28 mouse cellular contexts compared by ENCODE assay signal in the genomic region with DNA sequence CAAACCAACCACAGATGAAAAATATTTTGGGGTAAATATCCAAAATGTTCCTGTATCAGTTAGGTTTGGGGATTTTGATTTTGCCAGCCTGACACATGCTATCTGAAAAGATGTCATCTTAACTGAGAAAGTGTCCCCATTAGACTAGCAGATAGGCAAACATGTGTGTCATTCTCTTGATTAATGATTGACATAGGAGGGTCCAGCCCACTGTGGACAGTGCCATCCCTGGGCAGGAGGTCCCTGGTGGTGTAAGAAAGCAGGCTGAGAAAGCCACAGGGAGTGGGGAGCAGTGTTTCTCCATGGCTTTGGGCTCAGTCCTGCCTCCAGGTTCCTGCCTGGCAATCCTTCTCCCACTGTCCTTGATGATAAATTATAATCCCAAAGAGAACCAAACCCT.
"Had no signal": no experiment of that assay in that cellular context is flagged by ENCODE, and none has a peak within 500 bp of the region (broad histone marks: within the 10 kb centered on the region; RNA-seq: fewer than 3 reads in every experiment).

No protein-coding gene starts in this region.

- H3K27ac ChIP-seq: embryonic facial prominence, embryonic 10.5 days; embryonic facial prominence, embryonic 12.5 days; embryonic facial prominence, embryonic 13.5 days; embryonic facial prominence, embryonic 15.5 days; forebrain, embryonic 10.5 days; forebrain, embryonic 12.5 days; forebrain, embryonic 13.5 days; forebrain, embryonic 15.5 days; gastrocnemius, adult 2 months; heart, adult 2 months had no signal

- H3K9me3 ChIP-seq: embryonic facial prominence, embryonic 10.5 days; embryonic facial prominence, embryonic 12.5 days; embryonic facial prominence, embryonic 13.5 days; embryonic facial prominence, embryonic 15.5 days; forebrain, embryonic 10.5 days; forebrain, embryonic 12.5 days; forebrain, embryonic 13.5 days; forebrain, embryonic 15.5 days had no signal

- DNase-seq: cerebellum, adult 2 months; cerebellum, adult 8-10 months; cerebellum, adult 9-10 months; cerebellum, adult 9-11 months; cerebellum, postnatal 10 days; cerebellum, postnatal 14 days; cerebellum, postnatal 25 days; cerebellum, postnatal 36 days; embryo, embryonic 11 days; forebrain, postnatal 0 days; gastrocnemius, adult 2 months; gastrocnemius, postnatal 10 days; gastrocnemius, postnatal 14 days; gastrocnemius, postnatal 25 days; gastrocnemius, postnatal 36 days; heart, adult 18-20 months; heart, adult 2 months had no signal

- ATAC-seq: forebrain, embryonic 13.5 days; forebrain, embryonic 14.5 days; forebrain, embryonic 15.5 days; forebrain, embryonic 16.5 days; forebrain, postnatal 0 days had no signal

- H3K4me3 ChIP-seq: embryonic facial prominence, embryonic 10.5 days; embryonic facial prominence, embryonic 12.5 days; embryonic facial prominence, embryonic 13.5 days; embryonic facial prominence, embryonic 15.5 days; erythroblast, embryonic 14.5 days; forebrain, embryonic 10.5 days; forebrain, embryonic 12.5 days; forebrain, embryonic 13.5 days; forebrain, embryonic 15.5 days; gastrocnemius, adult 2 months; heart, adult 2 months had no signal

- H3K27me3 ChIP-seq: embryonic facial prominence, embryonic 12.5 days; embryonic facial prominence, embryonic 13.5 days; embryonic facial prominence, embryonic 15.5 days; forebrain, embryonic 12.5 days; forebrain, embryonic 13.5 days; forebrain, embryonic 15.5 days had no signal

- H3K36me3 ChIP-seq: embryonic facial prominence, embryonic 10.5 days; embryonic facial prominence, embryonic 12.5 days; embryonic facial prominence, embryonic 13.5 days; embryonic facial prominence, embryonic 15.5 days; forebrain, embryonic 10.5 days; forebrain, embryonic 12.5 days; forebrain, embryonic 15.5 days had no signal

- H3K4me2 ChIP-seq: embryonic facial prominence, embryonic 12.5 days; embryonic facial prominence, embryonic 13.5 days; embryonic facial prominence, embryonic 15.5 days; forebrain, embryonic 12.5 days; forebrain, embryonic 13.5 days; forebrain, embryonic 15.5 days had no signal

- H3K9ac ChIP-seq: embryonic facial prominence, embryonic 12.5 days; embryonic facial prominence, embryonic 13.5 days; embryonic facial prominence, embryonic 15.5 days; forebrain, embryonic 12.5 days; forebrain, embryonic 13.5 days; forebrain, embryonic 15.5 days; forebrain, postnatal 0 days had no signal

- H3K4me1 ChIP-seq: embryonic facial prominence, embryonic 10.5 days; embryonic facial prominence, embryonic 12.5 days; embryonic facial prominence, embryonic 13.5 days; embryonic facial prominence, embryonic 15.5 days; forebrain, embryonic 13.5 days; forebrain, embryonic 15.5 days had no signal
